Mouse (Mus musculus) frontal cortex, postnatal 10 days (tissue): ENCODE measurements around the gene Xrcc6.

Experiments used
- DNase-seq, 2 experiments: peaks; one replicate each; pipeline ENCODE4 v3.0.0; 2022; ENCODE audit warnings: low spot score in 2 of 2, mixed read lengths in 1 of 2

Gene Xrcc6

DNA sequence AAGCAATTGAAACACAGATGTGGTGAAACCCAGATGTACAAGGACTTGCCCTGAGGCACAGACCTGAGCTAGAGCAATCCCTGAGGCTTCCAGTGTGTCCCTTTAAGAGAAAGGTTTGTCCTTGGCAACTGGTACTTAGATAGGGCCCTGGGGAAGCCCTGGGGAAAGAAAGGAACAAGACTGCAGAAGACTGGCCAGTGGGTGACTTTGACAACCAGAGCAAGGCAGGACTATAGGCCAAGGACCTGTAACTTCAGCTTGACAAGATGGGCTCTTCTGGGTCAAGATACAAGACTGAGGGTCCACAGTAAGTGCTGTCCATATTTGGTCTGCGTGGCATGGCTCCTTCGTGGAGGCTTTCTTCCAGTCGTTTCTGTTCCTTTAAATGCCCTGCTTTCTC lies at the start of gene Xrcc6:
TSS of gene Xrcc6 (plus strand) at position 190 of the 400 bp plus-strand sequence.
- DNase-seq, result no peak

DNA sequence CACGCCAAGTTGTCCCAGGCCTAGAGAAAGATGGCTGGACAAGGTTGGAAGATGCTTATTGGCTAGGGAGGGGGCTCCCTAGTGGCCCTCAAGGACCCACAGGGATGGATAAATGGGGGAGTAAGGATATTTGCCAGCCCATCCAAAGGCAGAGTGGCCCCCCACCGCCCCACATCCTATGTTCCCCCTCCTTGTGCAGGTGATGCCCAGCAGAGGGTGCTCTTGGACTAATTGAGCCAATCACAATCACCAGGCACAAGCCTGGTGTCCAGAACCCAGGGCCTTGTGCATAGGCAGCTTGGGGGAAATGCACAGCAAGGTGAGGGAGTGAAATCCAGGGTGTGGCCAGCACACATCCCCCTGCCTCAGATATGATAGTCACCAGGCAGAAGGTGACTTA lies 49.4 kb upstream of the Xrcc6 start:
- peak in 1 of 2 experiments; percentile 51 for DNase-seq

DNA sequence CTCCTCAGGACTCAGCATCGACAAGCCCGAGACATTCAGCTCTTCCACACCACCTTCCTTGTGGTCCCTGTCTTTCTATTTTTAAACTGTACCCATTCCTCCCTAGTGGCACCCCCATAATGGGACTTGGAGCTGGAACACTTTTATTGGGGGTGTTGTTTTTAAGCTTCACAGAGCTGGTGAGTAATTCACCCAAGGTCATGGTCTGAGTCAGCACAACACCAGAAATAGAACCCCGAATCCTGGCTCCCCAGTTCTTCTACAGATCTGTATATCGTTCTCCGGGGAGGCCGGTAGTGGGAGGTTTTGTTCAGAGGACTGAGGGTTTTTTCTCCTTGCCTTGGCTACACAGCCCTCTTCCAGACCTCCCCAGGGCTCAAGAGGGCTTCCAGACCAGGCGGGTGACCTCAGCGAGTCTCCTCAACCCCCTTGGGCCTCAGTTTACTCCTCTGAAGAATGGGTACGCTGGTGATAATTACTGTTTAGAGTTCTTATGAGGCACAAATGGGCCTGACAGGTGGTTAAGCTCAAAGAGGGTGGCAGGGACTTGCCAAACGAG lies 48.4 kb upstream of the Xrcc6 start:
- no peak for DNase-seq

GRCm38 (mm10) chr15:81939774-81940173 lies 47.9 kb upstream of the Xrcc6 start:
- no peak for DNase-seq

DNA sequence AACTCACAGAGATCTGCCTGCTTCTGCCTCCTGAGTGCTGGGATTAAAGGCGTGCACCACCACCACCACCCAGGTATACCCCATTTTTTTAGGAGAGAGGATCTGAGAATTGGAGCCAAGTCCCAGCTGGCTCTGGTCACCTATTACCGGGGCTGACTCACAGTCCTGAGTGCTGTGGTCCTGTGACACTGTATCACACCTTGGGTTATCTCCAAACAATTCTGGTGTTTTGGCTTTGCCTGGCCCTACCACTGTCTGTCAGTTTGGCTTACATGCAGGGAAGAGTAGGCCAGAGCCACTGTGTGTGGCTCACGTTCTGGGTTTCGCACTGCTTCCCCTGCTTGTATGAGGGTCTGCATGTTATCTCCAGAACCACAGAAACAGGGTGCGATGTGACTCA lies 47.4 kb upstream of the Xrcc6 start:
- no peak for DNase-seq

- DNase-seq, result no peak
These were observed 46.6 kb upstream of the Xrcc6 start for GRCm38 (mm10) chr15:81941010-81941409.

GRCm38 (mm10) chr15:81943176-81943749 lies 44.4 kb upstream of the Xrcc6 start:
- DNase-seq, result no peak

DNA sequence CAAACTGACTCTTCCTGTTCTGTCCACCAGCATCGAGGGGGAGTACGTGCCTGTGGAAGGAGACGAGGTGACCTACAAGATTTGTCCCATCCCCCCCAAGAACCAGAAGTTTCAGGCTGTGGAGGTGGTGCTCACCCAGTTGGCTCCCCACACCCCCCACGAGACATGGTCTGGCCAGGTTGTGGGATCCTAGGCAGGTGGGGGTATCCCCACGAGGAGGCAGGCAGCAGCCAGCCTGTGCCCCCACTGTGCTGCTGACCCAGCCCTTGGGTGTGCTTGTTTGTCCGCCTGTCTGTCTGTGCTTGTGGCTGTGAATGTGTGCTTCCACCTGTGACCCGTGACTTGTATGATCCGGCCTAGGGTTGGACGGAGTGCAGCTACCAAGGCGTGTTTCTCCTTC lies 38.6 kb upstream of the Xrcc6 start:
- no peak for DNase-seq

- no peak for DNase-seq
These were observed 38.0 kb upstream of the Xrcc6 start for GRCm38 (mm10) chr15:81949476-81950131.

- DNase-seq, result no peak
These were observed 36.9 kb upstream of the Xrcc6 start for GRCm38 (mm10) chr15:81950716-81951115.

GRCm38 (mm10) chr15:81951159-81951558 lies 36.5 kb upstream of the Xrcc6 start:
- no peak for DNase-seq

GRCm38 (mm10) chr15:81952310-81952709 lies 35.3 kb upstream of the Xrcc6 start:
- DNase-seq, result no peak

- DNase-seq, result peak in 1 of 2 experiments; percentile 11
These were observed 33.5 kb upstream of the Xrcc6 start for GRCm38 (mm10) chr15:81954151-81954583.

DNA sequence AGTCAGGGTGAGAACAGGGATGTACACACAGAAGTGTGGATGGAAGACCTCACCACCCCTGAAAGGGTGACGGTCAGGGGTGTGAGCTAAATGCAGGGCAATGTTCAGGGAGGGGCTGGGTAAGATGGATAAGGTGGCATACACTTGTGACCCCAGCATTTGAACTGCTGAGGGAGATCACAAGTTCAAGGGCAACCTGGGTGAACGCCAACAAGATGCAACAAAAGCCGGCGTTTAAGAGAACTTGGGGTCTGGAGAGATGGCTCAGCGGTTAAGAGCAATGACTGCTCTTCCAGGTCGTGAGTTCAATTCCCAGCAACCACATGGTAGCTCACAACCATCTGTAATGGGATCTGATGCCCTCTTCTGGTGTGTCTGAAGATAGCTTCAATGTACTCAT lies 32.9 kb upstream of the Xrcc6 start:
- peak in 1 of 2 experiments; percentile 11 for DNase-seq

GRCm38 (mm10) chr15:81955414-81955813 lies 32.2 kb upstream of the Xrcc6 start:
- DNase-seq, result no peak

- DNase-seq, result peak in 1 of 2 experiments; percentile 59
These were observed 31.2 kb upstream of the Xrcc6 start for GRCm38 (mm10) chr15:81956457-81956856.

- DNase-seq, result no peak
These were observed 30.0 kb upstream of the Xrcc6 start for GRCm38 (mm10) chr15:81957598-81957997.

GRCm38 (mm10) chr15:81958906-81959305 lies 28.7 kb upstream of the Xrcc6 start:
- no peak for DNase-seq

DNA sequence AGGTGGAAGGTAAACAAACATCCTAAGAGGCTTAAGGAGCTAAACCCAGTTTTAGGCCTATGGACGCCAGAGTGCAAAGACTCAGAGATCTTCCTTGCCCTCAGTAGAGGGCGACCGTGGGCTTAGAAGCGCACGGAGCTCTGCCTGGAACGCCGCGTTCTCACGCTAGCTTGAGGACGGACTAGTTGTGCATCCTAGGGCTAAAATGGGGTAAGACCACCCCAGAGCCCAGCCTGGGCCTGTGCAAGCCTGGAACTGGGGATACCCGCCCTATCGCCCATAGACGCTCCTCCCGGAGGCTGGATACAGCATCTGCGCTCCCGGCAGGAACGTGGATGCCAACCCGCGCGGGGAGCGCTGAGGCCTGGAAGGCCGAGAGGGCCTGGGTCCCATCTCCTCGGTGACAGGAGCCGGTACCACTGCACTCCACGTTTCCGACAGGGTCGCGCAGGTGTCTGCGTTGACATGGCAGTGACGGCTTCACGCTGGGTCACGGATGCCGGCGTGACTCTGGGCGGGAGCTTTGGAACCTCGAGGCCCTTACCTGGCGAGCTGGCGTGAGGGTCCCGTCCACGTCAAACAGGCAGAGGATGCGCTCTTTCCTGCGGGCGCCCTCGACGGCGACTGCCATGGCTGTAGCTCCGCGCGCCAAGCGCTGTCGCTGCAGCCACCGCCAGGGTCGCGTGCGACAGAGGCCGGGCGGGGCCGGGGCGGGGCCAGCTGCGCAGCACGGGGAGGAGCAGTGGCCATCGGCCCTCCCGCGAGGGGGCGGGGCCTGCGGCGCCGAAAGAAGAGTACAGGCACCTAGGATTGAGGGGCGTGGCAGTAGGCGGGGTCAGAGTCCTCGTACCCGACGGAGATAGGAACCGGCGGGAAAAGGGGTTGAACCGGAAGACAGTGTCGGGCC lies 27.2 kb upstream of the Xrcc6 start, which contains the start of gene Pmm1:
TSS of gene Pmm1 (minus strand) at position 760 of the 907 bp plus-strand sequence.
- DNase-seq, result peak; percentile 97 to 98

- no peak for DNase-seq
These were observed 26.6 kb upstream of the Xrcc6 start for GRCm38 (mm10) chr15:81961078-81961451.

DNA sequence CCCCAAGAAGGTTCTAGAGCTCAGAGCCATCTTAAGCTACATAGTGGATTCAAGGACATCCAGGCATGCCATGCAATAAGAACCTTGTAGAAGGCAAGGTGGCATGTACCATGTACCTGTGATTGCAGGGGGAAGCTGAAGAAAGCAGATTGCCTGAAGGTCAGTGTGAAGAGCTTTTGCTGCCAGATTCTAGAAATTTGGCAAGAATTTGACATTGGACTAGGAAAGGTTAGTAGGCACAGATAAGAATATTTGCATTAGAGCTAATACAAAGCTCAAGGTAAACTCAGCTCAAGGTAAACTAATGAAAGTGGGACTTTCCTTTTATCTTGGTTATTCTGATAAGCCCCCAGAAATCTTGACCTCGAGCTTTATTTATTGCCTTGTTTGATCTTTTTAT lies 23.4 kb upstream of the Xrcc6 start:
- DNase-seq, result no peak

DNA sequence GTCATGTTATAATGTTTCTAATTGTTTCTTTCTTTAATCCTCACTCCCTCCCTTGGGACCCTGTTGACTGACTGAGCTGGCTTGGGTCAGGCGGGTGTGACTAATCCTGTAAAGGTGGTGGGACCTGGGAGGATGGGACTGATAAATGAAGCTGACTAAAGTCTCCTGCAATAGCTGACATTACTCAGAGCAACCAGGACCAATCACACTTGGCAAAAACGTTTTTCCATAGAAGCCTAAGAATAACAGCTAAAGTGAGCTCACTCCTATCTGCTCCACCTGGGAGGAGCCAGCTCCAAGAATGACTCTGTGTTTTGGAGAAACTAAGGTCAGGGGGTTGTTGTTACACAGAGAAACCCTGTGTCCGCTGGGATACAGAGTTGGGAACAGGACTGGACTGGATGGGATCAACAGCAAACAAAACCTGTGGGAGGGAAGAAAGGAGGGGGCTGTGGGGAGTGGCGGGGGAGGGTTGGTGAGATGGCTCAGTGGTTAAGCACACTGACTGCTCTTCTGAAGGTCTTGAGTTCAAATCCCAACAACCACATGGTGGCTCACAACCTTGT lies 22.6 kb upstream of the Xrcc6 start:
- DNase-seq, result no peak
